Mouse (Mus musculus) midbrain, embryonic 15.5 days (tissue): Measurements from ENCODE around the gene Eif4a2. TPM values are rescaled to one million over a fixed set of nuclear protein-coding genes. Genes with fewer than 3 reads are reported as not detected.

ENCODE experiments used
- ATAC-seq: fragments of 200-750 bp; cut with Nextera tagmentation; replicated peaks from 2 replicates; pipeline ENCODE4 v1.8.0; 2017; ENCODE audit warnings: moderate TSS enrichment
- H3K27ac ChIP-seq: fragments of 300-500 bp; sonication (generic); 2 replicates; pipeline ENCODE4 v1.5.1; 2015; ENCODE audit warnings: mild to moderate bottlenecking, inconsistent platforms
- H3K27me3 ChIP-seq: fragments of 300-500 bp; sonication (generic); replicated peaks from 2 replicates; pipeline ENCODE4 v1.6.1; 2015; ENCODE audit warnings: inconsistent platforms
- H3K36me3 ChIP-seq: fragments of 300-500 bp; sonication (generic); replicated peaks from 2 replicates; pipeline ENCODE4 v1.6.1; 2015; ENCODE audit warnings: inconsistent platforms
- H3K4me1 ChIP-seq: fragments of 300-500 bp; sonication (generic); 2 replicates; pipeline ENCODE4 v1.6.1; 2015; ENCODE audit warnings: inconsistent platforms
- H3K4me2 ChIP-seq: fragments of 300-500 bp; sonication (generic); 2 replicates; pipeline ENCODE4 v1.6.1; 2015; ENCODE audit warnings: inconsistent platforms, mild to moderate bottlenecking, moderate library complexity
- H3K4me3 ChIP-seq: fragments of 300-500 bp; sonication (generic); 2 replicates; pipeline ENCODE4 v1.5.1; 2015; ENCODE audit warnings: mild to moderate bottlenecking, inconsistent platforms
- H3K9ac ChIP-seq: fragments of 300-500 bp; sonication (generic); 2 replicates; pipeline ENCODE4 v1.6.1; 2015; ENCODE audit warnings: mild to moderate bottlenecking, inconsistent platforms
- H3K9me3 ChIP-seq: fragments of 300-500 bp; sonication (generic); 2 replicates; pipeline ENCODE4 v1.6.1; 2016; ENCODE audit warnings: inconsistent platforms
- WGBS: fragments of 180-500 bp; shearing (Covaris S2); methylation state at CpG from one replicate; pipeline ENCODE4 v1.1.7; 2015; ENCODE audit warnings: mixed read lengths; 5-methylcytosine and 5-hydroxymethylcytosine counted together
- polyA plus RNA-seq: library from polyadenylated mRNA; unstranded; fragments of >200 nt; fragmentation: Nextera tagmentation; extraction: Ambion mirVana; gene quantifications from 2 replicates; pipeline ENCODE4 v1.2.1, GENCODE M21; 2015

The Eif4a2 gene
- polyA plus RNA-seq, 1 experiment from 2014 or later = 336 TPM

GRCm38 (mm10) chr16:23108943-23109342 is 1.7 kb downstream of the Eif4a2 start:
- H3K4me2 ChIP-seq = peak overlapping the region; percentile 85
- H3K9ac ChIP-seq = peak overlapping the region; percentile 100
- 0 out of 2 replicates have a peak, but pooled peaks cover 1% of the 10 kb centered on the region for H3K27me3 ChIP-seq
- ATAC-seq = no peak
- H3K4me1 ChIP-seq = peaks cover 47% of the 10 kb centered on the region
- H3K4me3 ChIP-seq = peak overlapping the region; percentile 91
- 0 out of 2 replicates have a peak overlapping the region, but pooled peaks have one; percentile 98 for H3K27ac ChIP-seq
- 6% methylated on average over 5 of the region's 5 CpGs for WGBS
- peaks cover 33% of the 10 kb centered on the region for H3K36me3 ChIP-seq
- H3K9me3 ChIP-seq = no peaks in the 10 kb centered on the region

- Histone ChIP-seq H3K9me3 (no peaks in the 10 kb centered on the region), H3K4me2 (peak overlapping the region; percentile 85), H3K36me3 (peaks cover 40% of the 10 kb centered on the region), H3K27me3 (no peaks in the 10 kb centered on the region), H3K4me1 (peaks cover 47% of the 10 kb centered on the region), H3K9ac (peak overlapping the region; percentile 100; the same call in 1 of the 2 replicates), H3K4me3 (peak overlapping the region; percentile 91), H3K27ac (no peak overlapping the region)
- ATAC-seq = no peak
- WGBS = 55% methylated on average over 5 of the region's 5 CpGs
Observed at GRCm38 (mm10) chr16:23109350-23110280, 2.4 kb downstream of the Eif4a2 start.

GRCm38 (mm10) chr16:23112348-23112747 is 5.1 kb downstream of the Eif4a2 start:
- ATAC-seq = no peak
- Histone ChIP-seq H3K4me1 (peaks cover 45% of the 10 kb centered on the region), H3K9me3 (no peaks in the 10 kb centered on the region), H3K27me3 (no peaks in the 10 kb centered on the region), H3K9ac (no peak overlapping the region), H3K27ac (no peak overlapping the region), H3K4me3 (no peak overlapping the region), H3K36me3 (peaks cover 51% of the 10 kb centered on the region), H3K4me2 (no peak overlapping the region)
- 82% methylated on average over 12 of the region's 12 CpGs for WGBS

- no peak overlapping the region for H3K9ac ChIP-seq
- H3K4me1 ChIP-seq = peaks cover 45% of the 10 kb centered on the region
- no peaks in the 10 kb centered on the region for H3K27me3 ChIP-seq
- H3K4me3 ChIP-seq = no peak overlapping the region
- no peak overlapping the region for H3K4me2 ChIP-seq
- peaks cover 52% of the 10 kb centered on the region for H3K36me3 ChIP-seq
- no peaks in the 10 kb centered on the region for H3K9me3 ChIP-seq
- no peak for ATAC-seq
- WGBS = 52% methylated on average over 9 of the region's 9 CpGs
- no peak overlapping the region for H3K27ac ChIP-seq
Observed at GRCm38 (mm10) chr16:23112861-23113435, 5.7 kb downstream of the Eif4a2 start.

- no peak overlapping the region for H3K27ac ChIP-seq
- peaks cover 43% of the 10 kb centered on the region for H3K4me1 ChIP-seq
- no peak for ATAC-seq
- no peak overlapping the region for H3K4me2 ChIP-seq
- H3K36me3 ChIP-seq = peaks cover 51% of the 10 kb centered on the region
- no peak overlapping the region for H3K4me3 ChIP-seq
- H3K27me3 ChIP-seq = no peaks in the 10 kb centered on the region
- H3K9me3 ChIP-seq = no peaks in the 10 kb centered on the region
- no peak overlapping the region for H3K9ac ChIP-seq
Observed at GRCm38 (mm10) chr16:23113903-23114302, 6.7 kb downstream of the Eif4a2 start.

- peaks cover 36% of the 10 kb centered on the region for H3K4me1 ChIP-seq
- H3K9ac ChIP-seq = no peak overlapping the region
- no peaks in the 10 kb centered on the region for H3K9me3 ChIP-seq
- H3K27ac ChIP-seq = no peak overlapping the region
- no peaks in the 10 kb centered on the region for H3K27me3 ChIP-seq
- no peak overlapping the region for H3K4me3 ChIP-seq
- ATAC-seq = no peak; the same call in 1 of the 2 replicates
- peaks cover 45% of the 10 kb centered on the region for H3K36me3 ChIP-seq
- H3K4me2 ChIP-seq = no peak overlapping the region
- WGBS = 74% methylated on average over 5 of the region's 5 CpGs
Observed at GRCm38 (mm10) chr16:23114339-23115171, 7.3 kb downstream of the Eif4a2 start.

GRCm38 (mm10) chr16:23115486-23115885 is 8.2 kb downstream of the Eif4a2 start:
- H3K9ac ChIP-seq = no peak overlapping the region
- H3K27me3 ChIP-seq = no peaks in the 10 kb centered on the region
- H3K9me3 ChIP-seq = no peaks in the 10 kb centered on the region
- H3K36me3 ChIP-seq = peaks cover 43% of the 10 kb centered on the region
- peaks cover 27% of the 10 kb centered on the region for H3K4me1 ChIP-seq
- no peak overlapping the region for H3K27ac ChIP-seq
- ATAC-seq = no peak
- H3K4me2 ChIP-seq = no peak overlapping the region
- H3K4me3 ChIP-seq = no peak overlapping the region
- 87% methylated on average over 3 of the region's 3 CpGs for WGBS

GRCm38 (mm10) chr16:23117173-23117572 is 9.9 kb downstream of the Eif4a2 start:
- no peak for ATAC-seq
- Histone ChIP-seq H3K4me3 (no peak overlapping the region), H3K27me3 (no peaks in the 10 kb centered on the region), H3K36me3 (peaks cover 33% of the 10 kb centered on the region), H3K27ac (no peak overlapping the region), H3K9ac (no peak overlapping the region), H3K4me1 (peaks cover 10% of the 10 kb centered on the region), H3K4me2 (no peak overlapping the region), H3K9me3 (no peaks in the 10 kb centered on the region)
- WGBS = 66% methylated on average over 4 of the region's 4 CpGs

- Histone ChIP-seq H3K36me3 (peaks cover 6% of the 10 kb centered on the region; the same call in 1 of the 2 replicates), H3K4me1 (peaks cover 10% of the 10 kb centered on the region), H3K27ac (no peak overlapping the region), H3K9me3 (no peaks in the 10 kb centered on the region), H3K4me3 (no peak overlapping the region), H3K9ac (no peak overlapping the region), H3K27me3 (no peaks in the 10 kb centered on the region), H3K4me2 (no peak overlapping the region)
- ATAC-seq = no peak
- WGBS = 94% methylated on average over 3 of the region's 3 CpGs
Observed at GRCm38 (mm10) chr16:23122446-23122845, 15.2 kb downstream of the Eif4a2 start.

GRCm38 (mm10) chr16:23123104-23123503 is 15.9 kb downstream of the Eif4a2 start:
- ATAC-seq = no peak
- 92% methylated on average over 4 of the region's 4 CpGs for WGBS
- H3K9me3 ChIP-seq = no peaks in the 10 kb centered on the region
- H3K4me2 ChIP-seq = no peak overlapping the region
- no peak overlapping the region for H3K27ac ChIP-seq
- no peak overlapping the region for H3K4me3 ChIP-seq
- H3K4me1 ChIP-seq = peaks cover 10% of the 10 kb centered on the region
- H3K27me3 ChIP-seq = no peaks in the 10 kb centered on the region
- H3K36me3 ChIP-seq = peaks cover 6% of the 10 kb centered on the region; the same call in 1 of the 2 replicates
- H3K9ac ChIP-seq = no peak overlapping the region

GRCm38 (mm10) chr16:23124398-23124797 is 17.2 kb downstream of the Eif4a2 start:
- ATAC-seq = no peak

GRCm38 (mm10) chr16:23127311-23127672 is 20.0 kb downstream of the Eif4a2 start:
- no peak for ATAC-seq
- Histone ChIP-seq H3K4me2 (peak overlapping the region; percentile 87), H3K9me3 (no peaks in the 10 kb centered on the region), H3K27ac (peak overlapping the region; percentile 99), H3K36me3 (0 out of 2 replicates have a peak, but pooled peaks cover 3% of the 10 kb centered on the region), H3K27me3 (no peaks in the 10 kb centered on the region), H3K9ac (peak overlapping the region; percentile 97), H3K4me1 (peaks cover 29% of the 10 kb centered on the region), H3K4me3 (peak overlapping the region; percentile 90)
- WGBS = 1% methylated on average over 4 of the region's 4 CpGs

More at GRCm38 (mm10) chr16:23124398-23124797, 17.2 kb downstream of the Eif4a2 start:
- Histone ChIP-seq H3K36me3 (peaks cover 6% of the 10 kb centered on the region; the same call in 1 of the 2 replicates), H3K9ac (no peak overlapping the region), H3K4me1 (peaks cover 23% of the 10 kb centered on the region), H3K9me3 (no peaks in the 10 kb centered on the region), H3K4me2 (no peak overlapping the region), H3K27ac (no peak overlapping the region), H3K4me3 (no peak overlapping the region), H3K27me3 (no peaks in the 10 kb centered on the region)
- WGBS = 93% methylated on average over 4 of the region's 4 CpGs
